Mouse (Mus musculus): Measurements from ENCODE around the gene Opn4. TPM values are rescaled to one million over a fixed set of nuclear protein-coding genes. Genes with fewer than 3 reads are reported as not detected.

Opn4 gene
- polyA plus RNA-seq, 1 experiment from 2014 or later, result not detected

DNA sequence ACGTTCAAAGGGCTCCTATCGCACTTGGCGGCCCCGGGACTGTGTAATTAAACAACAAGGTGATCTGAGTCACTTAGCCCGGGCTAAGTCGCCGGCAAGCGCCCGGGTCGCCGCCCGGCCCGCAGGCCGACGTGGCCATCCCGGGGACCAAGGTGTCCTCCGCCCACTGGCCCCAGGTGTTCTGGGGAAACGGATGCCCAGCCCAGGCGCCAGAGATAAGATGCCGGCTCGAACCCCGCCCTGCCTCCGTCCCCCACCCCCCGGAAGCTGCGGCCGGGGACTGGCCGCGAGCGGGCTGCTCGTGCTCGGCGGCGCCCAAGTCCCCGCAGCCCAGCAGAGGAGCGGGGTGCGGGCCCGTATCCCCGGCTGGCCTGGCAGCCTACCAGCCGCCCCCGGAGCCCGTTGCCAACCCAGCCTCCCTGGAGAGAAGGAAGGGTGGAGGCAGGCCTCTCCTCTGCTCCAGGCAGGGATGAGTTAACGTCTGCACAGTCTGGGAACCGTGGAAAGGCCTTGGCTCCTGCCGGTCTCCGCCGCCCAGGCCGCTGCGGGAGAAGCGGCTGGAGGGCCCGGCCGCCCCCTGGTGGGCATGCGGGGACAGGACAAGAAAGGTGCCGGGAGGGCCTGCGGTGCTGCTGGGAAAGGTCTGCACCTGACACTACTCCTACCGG, 50.8 kb downstream of the Opn4 start:
- Histone ChIP-seq H3K27ac (peak overlapping the region; percentile 85), H3K36me3 (replicated peaks) (no peaks in the 10 kb centered on the region), H3K9me3 (no peaks in the 10 kb centered on the region), H3K9ac (peak overlapping the region; percentile 65), H3K4me1 (0 out of 2 replicates have a peak, but pooled peaks cover 7% of the 10 kb centered on the region), H3K4me3 (peak overlapping the region; percentile 67), H3K4me2 (peak overlapping the region; percentile 86), H3K27me3 (replicated peaks) (no peaks in the 10 kb centered on the region)
- 0% methylated on average over 55 of the region's 55 CpGs for WGBS
- peak; percentile 96 for ATAC-seq (replicated peaks)

DNA sequence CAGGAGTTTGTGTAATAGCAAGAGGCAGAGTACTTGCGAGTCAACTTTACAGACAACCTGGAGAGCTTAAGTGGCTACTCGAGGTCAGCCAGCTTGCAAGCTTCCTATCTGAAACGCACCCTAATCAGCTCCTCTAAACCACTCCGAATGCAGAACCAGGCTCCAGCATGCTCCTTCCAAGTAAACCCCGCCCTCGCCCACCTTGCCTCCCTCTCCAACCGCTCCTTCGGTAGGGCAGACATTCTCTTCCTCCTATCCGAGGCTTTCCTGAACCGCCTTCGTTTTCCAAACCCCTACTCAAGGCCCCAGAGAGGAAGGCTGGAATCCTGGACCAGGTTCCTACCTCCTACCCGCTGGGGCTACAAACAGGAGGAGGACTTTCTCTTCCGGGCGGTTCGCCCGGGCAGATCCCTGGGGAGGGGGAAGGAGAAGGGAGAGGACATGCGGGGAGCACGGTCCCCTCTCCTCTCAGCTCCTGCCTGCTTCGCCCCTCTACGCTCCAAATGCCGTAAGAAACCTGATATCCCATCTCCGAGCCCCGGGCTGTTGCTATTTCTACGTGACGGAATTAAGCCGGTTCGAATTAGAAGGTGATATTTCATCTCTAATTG, 51.4 kb downstream of the Opn4 start:
- H3K27me3 ChIP-seq (replicated peaks), result no peaks in the 10 kb centered on the region
- peak overlapping the region; percentile 86 for H3K4me2 ChIP-seq
- peak overlapping the region; percentile 67 for H3K4me3 ChIP-seq
- no peaks in the 10 kb centered on the region for H3K9me3 ChIP-seq
- WGBS, result under 1% methylated on average over 27 of the region's 27 CpGs
- 0 out of 2 replicates have a peak, but pooled peaks cover 7% of the 10 kb centered on the region for H3K4me1 ChIP-seq
- peak; percentile 71 for ATAC-seq (replicated peaks)
- H3K27ac ChIP-seq, result peak overlapping the region; percentile 85
- H3K9ac ChIP-seq, result peak overlapping the region; percentile 65
- no peaks in the 10 kb centered on the region for H3K36me3 ChIP-seq (replicated peaks)

DNA sequence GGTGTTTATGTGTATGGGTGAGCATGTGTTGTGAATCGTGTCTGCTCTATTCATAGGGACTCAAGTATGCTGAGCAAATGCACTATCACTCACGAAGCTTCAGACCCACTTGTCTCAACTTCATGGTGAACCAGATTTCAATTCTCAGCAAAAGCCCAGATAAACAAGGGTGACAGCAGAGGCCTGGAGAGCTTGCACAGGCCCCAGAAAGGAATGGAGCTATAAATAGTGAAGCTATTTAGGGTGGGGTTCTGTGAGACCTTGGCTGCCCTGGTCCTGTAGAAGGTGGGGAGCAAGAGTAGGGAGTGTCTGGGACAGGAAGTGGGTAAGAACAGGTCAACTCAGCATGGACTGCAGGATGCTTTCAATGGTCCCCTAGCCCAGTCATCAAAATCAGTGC, 55.4 kb downstream of the Opn4 start:
- no peak overlapping the region for H3K27ac ChIP-seq
- 80% methylated on average over 2 of the region's 2 CpGs for WGBS
- H3K36me3 ChIP-seq (replicated peaks), result no peaks in the 10 kb centered on the region
- H3K4me2 ChIP-seq, result no peak overlapping the region
- H3K9ac ChIP-seq, result no peak overlapping the region
- no peaks in the 10 kb centered on the region for H3K27me3 ChIP-seq (replicated peaks)
- ATAC-seq (replicated peaks), result no peak
- H3K4me1 ChIP-seq, result 0 out of 2 replicates have a peak, but pooled peaks cover 7% of the 10 kb centered on the region
- no peaks in the 10 kb centered on the region for H3K9me3 ChIP-seq
- no peak overlapping the region for H3K4me3 ChIP-seq

DNA sequence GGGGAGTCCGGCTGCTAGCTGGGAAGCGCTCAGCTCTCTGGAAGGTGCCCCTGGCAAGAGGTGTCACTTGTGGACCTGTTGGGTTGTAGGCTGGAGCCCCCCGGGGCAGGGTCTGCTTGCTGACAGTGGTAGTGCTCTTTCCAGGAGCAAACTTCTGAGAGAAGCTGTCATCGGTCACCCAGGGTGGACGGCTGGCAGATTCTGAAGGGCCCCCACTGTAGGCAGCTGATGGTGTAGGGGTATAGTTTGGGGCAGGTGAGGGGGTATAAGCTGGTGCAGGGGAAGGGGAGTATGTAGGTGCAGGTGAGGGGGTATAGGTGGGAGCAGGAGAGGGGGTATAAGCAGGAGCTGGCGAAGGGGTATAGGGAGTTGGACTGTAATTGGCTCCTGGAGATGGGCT, 55.9 kb downstream of the Opn4 start:
- Histone ChIP-seq H3K27me3 (replicated peaks) (no peaks in the 10 kb centered on the region), H3K9me3 (no peaks in the 10 kb centered on the region), H3K27ac (no peak overlapping the region), H3K36me3 (replicated peaks) (no peaks in the 10 kb centered on the region), H3K4me1 (0 out of 2 replicates have a peak, but pooled peaks cover 7% of the 10 kb centered on the region), H3K9ac (no peak overlapping the region), H3K4me2 (no peak overlapping the region), H3K4me3 (no peak overlapping the region)
- 84% methylated on average over 6 of the region's 6 CpGs for WGBS
- no peak for ATAC-seq (replicated peaks)

DNA sequence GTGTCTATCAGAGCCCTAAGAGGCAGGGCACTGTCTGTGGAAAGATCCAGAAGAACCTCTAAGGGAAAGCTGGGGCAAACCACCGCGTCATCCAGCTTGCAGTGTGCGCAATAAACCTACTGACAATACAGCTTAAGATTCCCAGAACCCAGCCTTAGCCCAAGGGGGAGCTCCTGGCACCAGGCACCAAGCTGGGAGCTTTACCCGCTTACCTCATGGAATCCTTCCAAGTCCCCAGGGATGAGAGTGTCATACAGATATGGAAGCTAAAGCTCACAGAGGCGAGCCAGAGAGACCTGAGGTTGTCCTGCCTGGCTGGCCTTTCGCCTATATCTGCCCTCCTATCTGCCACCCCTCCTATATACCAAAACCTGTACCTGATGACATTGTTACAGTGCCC, 56.3 kb downstream of the Opn4 start:
- 73% methylated on average over 6 of the region's 6 CpGs for whole genome bisulfite sequencing
- no peak for ATAC-seq (replicated peaks)

DNA sequence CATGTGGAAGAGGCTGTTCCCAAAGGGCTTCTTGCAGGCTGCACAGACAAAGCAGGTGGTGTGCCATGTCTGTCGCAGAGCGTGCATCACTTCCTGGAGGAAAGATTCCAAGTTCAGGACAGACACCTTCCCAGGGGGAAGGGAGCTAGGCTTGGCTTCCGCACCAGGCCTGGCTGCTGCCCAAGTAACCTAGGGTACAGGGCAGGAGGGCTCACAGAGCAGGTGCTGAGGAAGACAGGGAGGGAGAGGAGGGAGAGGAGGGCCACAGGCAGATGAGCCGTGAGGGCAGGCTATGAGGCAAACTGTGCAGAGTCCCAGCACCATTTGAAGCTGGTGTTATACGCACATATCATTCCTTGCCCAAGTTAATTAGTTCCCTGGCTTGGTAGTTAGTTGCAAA, 58.0 kb downstream of the Opn4 start:
- H3K4me3 ChIP-seq, result no peak overlapping the region
- ATAC-seq (replicated peaks), result no peak
- H3K36me3 ChIP-seq (replicated peaks), result no peaks in the 10 kb centered on the region
- WGBS, result 84% methylated on average over 5 of the region's 5 CpGs
- H3K4me1 ChIP-seq, result no peaks in the 10 kb centered on the region
- no peaks in the 10 kb centered on the region for H3K9me3 ChIP-seq
- no peak overlapping the region for H3K27ac ChIP-seq
- no peaks in the 10 kb centered on the region for H3K27me3 ChIP-seq (replicated peaks)
- H3K9ac ChIP-seq, result no peak overlapping the region
- no peak overlapping the region for H3K4me2 ChIP-seq

More for the DNA sequence above, 56.3 kb downstream of the Opn4 start:
- Histone ChIP-seq H3K27me3 (replicated peaks) (no peaks in the 10 kb centered on the region), H3K4me1 (0 out of 2 replicates have a peak, but pooled peaks cover 7% of the 10 kb centered on the region), H3K36me3 (replicated peaks) (no peaks in the 10 kb centered on the region), H3K27ac (no peak overlapping the region), H3K9me3 (no peaks in the 10 kb centered on the region), H3K9ac (no peak overlapping the region), H3K4me2 (no peak overlapping the region), H3K4me3 (no peak overlapping the region)

DNA sequence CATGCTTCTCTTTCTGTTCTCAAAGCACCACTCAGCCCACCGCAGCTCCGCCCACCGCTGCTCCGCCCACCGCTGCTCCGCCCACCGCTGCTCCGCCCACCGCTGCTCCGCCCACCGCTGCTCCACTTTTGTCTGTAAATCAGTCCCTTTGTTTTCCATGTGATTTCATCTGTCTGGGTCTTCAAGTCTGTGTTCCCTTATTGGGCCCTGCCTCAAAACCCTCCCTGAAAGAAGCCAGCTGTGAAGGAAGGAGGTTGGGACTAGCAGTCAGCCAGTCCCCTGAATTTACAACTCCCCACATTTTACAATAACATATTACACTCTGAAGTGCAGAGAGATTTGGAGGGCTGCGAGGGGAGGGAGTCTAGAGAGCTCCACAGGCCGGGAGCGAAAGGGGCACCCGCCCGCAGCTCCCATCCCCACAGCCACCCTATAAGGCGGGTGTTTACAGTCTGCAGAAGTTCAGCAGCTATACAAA, 59.2 kb downstream of the Opn4 start:
- no peak overlapping the region for H3K4me3 ChIP-seq
- H3K9me3 ChIP-seq, result no peaks in the 10 kb centered on the region
- WGBS, result 21% methylated on average over 17 of the region's 17 CpGs
- no peak overlapping the region for H3K27ac ChIP-seq
- no peaks in the 10 kb centered on the region for H3K27me3 ChIP-seq (replicated peaks)
- no peaks in the 10 kb centered on the region for H3K36me3 ChIP-seq (replicated peaks)
- no peak overlapping the region for H3K4me2 ChIP-seq
- no peaks in the 10 kb centered on the region for H3K4me1 ChIP-seq
- no peak overlapping the region for H3K9ac ChIP-seq
- ATAC-seq (replicated peaks), result no peak

Other genes with a start within 250 kb of the Opn4 start
- not detected in 2 replicates for gene Fam25c, start 244.7 kb downstream of the Opn4 start, polyA plus RNA-seq (2015; fragmentation: Nextera tagmentation; extraction: Ambion mirVana)
- gene Sncg, start 225.4 kb downstream of the Opn4 start, polyA plus RNA-seq (2015; fragmentation: Nextera tagmentation; extraction: Ambion mirVana), result 36.7 and 45.2 TPM in 2 replicates
- gene Mmrn2, start 224.7 kb downstream of the Opn4 start, polyA plus RNA-seq (2015; fragmentation: Nextera tagmentation; extraction: Ambion mirVana), result 4.7 and 5.0 TPM in 2 replicates
- 15.2 and 17.5 TPM in 2 replicates for gene Bmpr1a, start 96.8 kb downstream of the Opn4 start, polyA plus RNA-seq (2015; fragmentation: Nextera tagmentation; extraction: Ambion mirVana)
- gene 9230112D13Rik, start 77.3 kb downstream of the Opn4 start, polyA plus RNA-seq (2015; fragmentation: Nextera tagmentation; extraction: Ambion mirVana), result not detected in 2 replicates
- 0.57 and 0.78 TPM in 2 replicates for gene Ldb3, start 11.5 kb downstream of the Opn4 start, polyA plus RNA-seq (2015; fragmentation: Nextera tagmentation; extraction: Ambion mirVana)
- gene Wapl, start 73.8 kb upstream of the Opn4 start, polyA plus RNA-seq (2015; fragmentation: Nextera tagmentation; extraction: Ambion mirVana), result 13.0 and 13.6 TPM in 2 replicates
- gene Grid1, start 220.0 kb upstream of the Opn4 start, polyA plus RNA-seq (2015; fragmentation: Nextera tagmentation; extraction: Ambion mirVana), result 7.7 and 8.8 TPM in 2 replicates